Mouse (Mus musculus) hindbrain, embryonic 10.5 days (tissue): ENCODE results near the gene Hsf2. TPM values are rescaled to one million over a fixed set of nuclear protein-coding genes. Genes with fewer than 3 reads are reported as not detected.
"Not testable (repeated sequence)": the region's sequence is repeated elsewhere in the genome, so short reads cannot be mapped to it uniquely, and the experiment has no call there.

ENCODE experiments used
- DNase-seq: peaks from one replicate; pipeline ENCODE4 v3.0.0-alpha.2; 2017; ENCODE audit warnings: low spot score
- H3K27ac ChIP-seq: fragments of 300-500 bp; sonication (generic); 2 replicates; pipeline ENCODE4 v1.5.1; 2016; ENCODE audit warnings: mild to moderate bottlenecking, moderate library complexity
- H3K27me3 ChIP-seq: fragments of 300-500 bp; sonication (generic); 2 replicates; pipeline ENCODE4 v1.6.1; 2016; ENCODE audit warnings: mild to moderate bottlenecking; ENCODE audit not compliant: poor library complexity, insufficient read depth, severe bottlenecking
- H3K36me3 ChIP-seq: fragments of 300-500 bp; sonication (generic); 2 replicates; pipeline ENCODE4 v1.6.1; 2016; ENCODE audit warnings: mild to moderate bottlenecking, moderate library complexity
- H3K4me1 ChIP-seq: fragments of 300-500 bp; sonication (generic); replicated peaks from 2 replicates; pipeline ENCODE4 v1.6.1; 2016; ENCODE audit warnings: mild to moderate bottlenecking
- H3K4me3 ChIP-seq: fragments of 300-500 bp; sonication (generic); 2 replicates; pipeline ENCODE4 v1.5.1; 2016; ENCODE audit warnings: mild to moderate bottlenecking, moderate library complexity
- H3K9me3 ChIP-seq: fragments of 300-500 bp; sonication (generic); 2 replicates; pipeline ENCODE4 v1.6.1; 2016; ENCODE audit warnings: mild to moderate bottlenecking, moderate library complexity
- WGBS: fragments of 180-500 bp; shearing (Covaris S2); methylation state at CpG from one replicate; pipeline ENCODE4 v1.1.7; 2016; 5-methylcytosine and 5-hydroxymethylcytosine counted together
- polyA plus RNA-seq: library from polyadenylated mRNA; unstranded; fragments of >200 nt; fragmentation: Nextera tagmentation; extraction: Ambion mirVana; gene quantifications from 2 replicates; pipeline ENCODE4 v1.2.1, GENCODE M21; 2016

The Hsf2 gene
- polyA plus RNA-seq, 1 experiment from 2014 or later, result 59.9 TPM

GRCm38 (mm10) chr10:57487201-57487600 lies 1.0 kb downstream of the Hsf2 start:
- peak; percentile 75 for DNase-seq
- under 1% methylated on average over 8 of the region's 8 CpGs for WGBS
- Histone ChIP-seq H3K9me3 (no peaks in the 10 kb centered on the region), H3K27me3 (no peaks in the 10 kb centered on the region), H3K4me1 (peaks cover 24% of the 10 kb centered on the region), H3K36me3 (peaks cover 24% of the 10 kb centered on the region), H3K4me3 (peak overlapping the region; percentile 94), H3K27ac (peak overlapping the region; percentile 99)

GRCm38 (mm10) chr10:57488591-57488990 lies 2.4 kb downstream of the Hsf2 start:
- peaks cover 24% of the 10 kb centered on the region for H3K4me1 ChIP-seq

GRCm38 (mm10) chr10:57492050-57492449 lies 5.9 kb downstream of the Hsf2 start:
- Histone ChIP-seq H3K4me1 (peaks cover 24% of the 10 kb centered on the region), H3K36me3 (peaks cover 53% of the 10 kb centered on the region), H3K9me3 (peaks cover 5% of the 10 kb centered on the region; the same call in 1 of the 2 replicates), H3K27ac (no peak overlapping the region), H3K27me3 (no peaks in the 10 kb centered on the region), H3K4me3 (no peak overlapping the region)
- 76% methylated on average over 2 of the region's 2 CpGs for WGBS
- DNase-seq, result no peak

More at GRCm38 (mm10) chr10:57488591-57488990, 2.4 kb downstream of the Hsf2 start:
- H3K36me3 ChIP-seq, result peaks cover 38% of the 10 kb centered on the region
- peak overlapping the region; percentile 94 for H3K4me3 ChIP-seq
- H3K27ac ChIP-seq, result no peak overlapping the region
- peaks cover 5% of the 10 kb centered on the region; the same call in 1 of the 2 replicates for H3K9me3 ChIP-seq
- no peaks in the 10 kb centered on the region for H3K27me3 ChIP-seq
- DNase-seq, result no peak

- DNase-seq, result no peak
- Histone ChIP-seq H3K4me3 (no peak overlapping the region), H3K9me3 (no peaks in the 10 kb centered on the region), H3K27ac (no peak overlapping the region), H3K36me3 (peaks cover 79% of the 10 kb centered on the region), H3K27me3 (no peaks in the 10 kb centered on the region), H3K4me1 (no peaks in the 10 kb centered on the region)
- 92% methylated on average over 9 of the region's 9 CpGs for WGBS
Measured at GRCm38 (mm10) chr10:57499414-57500156, 13.4 kb downstream of the Hsf2 start.

GRCm38 (mm10) chr10:57514616-57515015 lies 28.4 kb downstream of the Hsf2 start:
- Histone ChIP-seq H3K4me1 (no peaks in the 10 kb centered on the region), H3K4me3 (no peak overlapping the region), H3K36me3 (peaks cover 100% of the 10 kb centered on the region), H3K27me3 (no peaks in the 10 kb centered on the region), H3K9me3 (no peaks in the 10 kb centered on the region), H3K27ac (no peak overlapping the region)
- 94% methylated on average over 2 of the region's 2 CpGs for WGBS
- DNase-seq, result no peak

- Histone ChIP-seq H3K36me3 (peaks cover 100% of the 10 kb centered on the region), H3K4me3 (no peak overlapping the region), H3K27me3 (no peaks in the 10 kb centered on the region), H3K4me1 (no peaks in the 10 kb centered on the region), H3K27ac (no peak overlapping the region), H3K9me3 (no peaks in the 10 kb centered on the region)
- WGBS, result 90% methylated on average over 1 of the region's 1 CpGs
- no peak for DNase-seq
Measured at GRCm38 (mm10) chr10:57515278-57515677, 29.1 kb downstream of the Hsf2 start.

- no peak for DNase-seq
Measured at GRCm38 (mm10) chr10:57526469-57526868, 40.3 kb downstream of the Hsf2 start.

GRCm38 (mm10) chr10:57531076-57531475 lies 44.9 kb downstream of the Hsf2 start:
- Histone ChIP-seq H3K4me1 (peaks cover 25% of the 10 kb centered on the region), H3K4me3 (peak overlapping the region; percentile 94), H3K27ac (no peak overlapping the region), H3K27me3 (no peaks in the 10 kb centered on the region), H3K9me3 (no peaks in the 10 kb centered on the region), H3K36me3 (peaks cover 19% of the 10 kb centered on the region)
- no peak for DNase-seq
- WGBS, result 82% methylated on average over 2 of the region's 2 CpGs

More at GRCm38 (mm10) chr10:57526469-57526868, 40.3 kb downstream of the Hsf2 start:
- no peak overlapping the region for H3K27ac ChIP-seq
- no peak overlapping the region for H3K4me3 ChIP-seq
- peaks cover 65% of the 10 kb centered on the region for H3K36me3 ChIP-seq
- 93% methylated on average over 5 of the region's 5 CpGs for WGBS
- H3K27me3 ChIP-seq, result no peaks in the 10 kb centered on the region
- H3K9me3 ChIP-seq, result no peaks in the 10 kb centered on the region
- peaks cover 24% of the 10 kb centered on the region for H3K4me1 ChIP-seq

- WGBS, result 4% methylated on average over 28 of the region's 28 CpGs
- peak overlapping the region; percentile 96 for H3K27ac ChIP-seq
- no peaks in the 10 kb centered on the region for H3K9me3 ChIP-seq
- peaks cover 25% of the 10 kb centered on the region for H3K4me1 ChIP-seq
- peaks cover 12% of the 10 kb centered on the region for H3K36me3 ChIP-seq
- DNase-seq, result no peak
- no peaks in the 10 kb centered on the region for H3K27me3 ChIP-seq
- H3K4me3 ChIP-seq, result peak overlapping the region; percentile 94
Measured at GRCm38 (mm10) chr10:57531616-57532217, 45.5 kb downstream of the Hsf2 start.

GRCm38 (mm10) chr10:57532218-57533101 lies 46.3 kb downstream of the Hsf2 start, which contains the start of gene Serinc1:
Gene Serinc1, minus strand, starts transcription at chr10:57532530.
- no peaks in the 10 kb centered on the region for H3K9me3 ChIP-seq
- H3K27me3 ChIP-seq, result no peaks in the 10 kb centered on the region
- peak within 1 kb of the TSS; percentile 94 for H3K4me3 ChIP-seq
- DNase-seq, result peak; percentile 95
- H3K4me1 ChIP-seq, result peaks cover 25% of the 10 kb centered on the region
- 12% methylated on average over 49 of the region's 49 CpGs for WGBS
- peak within 1 kb of the TSS; percentile 96 for H3K27ac ChIP-seq
- H3K36me3 ChIP-seq, result peaks cover 5% of the 10 kb centered on the region

- WGBS, result 82% methylated on average over 9 of the region's 9 CpGs
- DNase-seq, H3K4me1 ChIP-seq, H3K4me3 ChIP-seq, H3K36me3 ChIP-seq, H3K9me3 ChIP-seq, H3K27me3 ChIP-seq, H3K27ac ChIP-seq: not testable (repeated sequence)
Measured at GRCm38 (mm10) chr10:57543890-57544289, 57.7 kb downstream of the Hsf2 start.

GRCm38 (mm10) chr10:57549631-57550030 lies 63.4 kb downstream of the Hsf2 start:
- Histone ChIP-seq H3K4me1 (no peaks in the 10 kb centered on the region), H3K36me3 (no peaks in the 10 kb centered on the region), H3K4me3 (no peak overlapping the region), H3K27me3 (no peaks in the 10 kb centered on the region), H3K9me3 (no peaks in the 10 kb centered on the region), H3K27ac (no peak overlapping the region)
- 89% methylated on average over 4 of the region's 4 CpGs for WGBS
- no peak for DNase-seq
